Mouse (Mus musculus) neural tube, embryonic 13.5 days (tissue): ENCODE results near the gene Myof. TPM values are rescaled to one million over a fixed set of nuclear protein-coding genes. Genes with fewer than 3 reads are reported as not detected.

Experiments used
- ATAC-seq: fragments of 200-750 bp; cut with Nextera tagmentation; 2 replicates; pipeline ENCODE4 v1.8.0; 2017; ENCODE audit warnings: low read depth, mild to moderate bottlenecking, moderate TSS enrichment, moderate library complexity
- H3K27ac ChIP-seq: fragments of 300-500 bp; sonication (generic); replicated peaks from 2 replicates; pipeline ENCODE4 v1.5.1; 2015; ENCODE audit warnings: moderate library complexity, mild to moderate bottlenecking, inconsistent platforms
- H3K27me3 ChIP-seq: fragments of 300-500 bp; sonication (generic); 2 replicates; pipeline ENCODE4 v1.6.1; 2015; ENCODE audit warnings: mild to moderate bottlenecking, inconsistent platforms
- H3K36me3 ChIP-seq: fragments of 300-500 bp; sonication (generic); 2 replicates; pipeline ENCODE4 v1.6.1; 2015; ENCODE audit warnings: mild to moderate bottlenecking, inconsistent platforms
- H3K4me1 ChIP-seq: fragments of 300-500 bp; sonication (generic); replicated peaks from 2 replicates; pipeline ENCODE4 v1.6.1; 2015; ENCODE audit warnings: inconsistent platforms
- H3K4me2 ChIP-seq: fragments of 300-500 bp; sonication (generic); 2 replicates; pipeline ENCODE4 v1.6.1; 2015; ENCODE audit warnings: inconsistent platforms, mild to moderate bottlenecking, moderate library complexity
- H3K4me3 ChIP-seq: fragments of 300-500 bp; sonication (generic); 2 replicates; pipeline ENCODE4 v1.5.1; 2015; ENCODE audit warnings: mild to moderate bottlenecking, inconsistent platforms
- H3K9ac ChIP-seq: fragments of 300-500 bp; sonication (generic); 2 replicates; pipeline ENCODE4 v1.6.1; 2015; ENCODE audit warnings: moderate library complexity, mild to moderate bottlenecking, inconsistent platforms
- H3K9me3 ChIP-seq: fragments of 300-500 bp; sonication (generic); 2 replicates; pipeline ENCODE4 v1.6.1; 2016; ENCODE audit warnings: inconsistent platforms
- WGBS: fragments of 180-500 bp; shearing (Covaris S2); methylation state at CpG from one replicate; pipeline ENCODE4 v1.1.7; 2015; 5-methylcytosine and 5-hydroxymethylcytosine counted together
- polyA plus RNA-seq: library from polyadenylated mRNA; unstranded; fragments of >200 nt; fragmentation: Nextera tagmentation; extraction: Ambion mirVana; gene quantifications from 2 replicates; pipeline ENCODE4 v1.2.1, GENCODE M21; 2015

Myof gene
- polyA plus RNA-seq, 1 experiment from 2014 or later: 2.9 TPM

- no peak overlapping the region for H3K4me3 ChIP-seq
- ATAC-seq: no peak
- no peak overlapping the region for H3K27ac ChIP-seq
- no peaks in the 10 kb centered on the region for H3K36me3 ChIP-seq
- H3K9ac ChIP-seq: no peak overlapping the region
- H3K27me3 ChIP-seq: no peaks in the 10 kb centered on the region
- H3K4me2 ChIP-seq: no peak overlapping the region
- WGBS: 81% methylated on average over 7 of the region's 7 CpGs
- H3K9me3 ChIP-seq: no peaks in the 10 kb centered on the region
- no peaks in the 10 kb centered on the region for H3K4me1 ChIP-seq
Observed at GRCm38 (mm10) chr19:37957256-37957655, 86.1 kb downstream of the Myof start.

- no peaks in the 10 kb centered on the region for H3K27me3 ChIP-seq
- no peaks in the 10 kb centered on the region for H3K4me1 ChIP-seq
- 85% methylated on average over 3 of the region's 3 CpGs for WGBS
- no peak overlapping the region for H3K27ac ChIP-seq
- H3K4me2 ChIP-seq: no peak overlapping the region
- H3K4me3 ChIP-seq: no peak overlapping the region
- H3K36me3 ChIP-seq: no peaks in the 10 kb centered on the region
- no peak for ATAC-seq
- no peak overlapping the region for H3K9ac ChIP-seq
- no peaks in the 10 kb centered on the region for H3K9me3 ChIP-seq
Observed at GRCm38 (mm10) chr19:37956006-37956405, 87.4 kb downstream of the Myof start.

GRCm38 (mm10) chr19:37955425-37956001, 87.9 kb downstream of the Myof start:
- no peak overlapping the region for H3K4me2 ChIP-seq
- H3K27ac ChIP-seq: no peak overlapping the region
- H3K9me3 ChIP-seq: no peaks in the 10 kb centered on the region
- WGBS: 39% methylated on average over 7 of the region's 7 CpGs
- H3K27me3 ChIP-seq: no peaks in the 10 kb centered on the region
- 0 out of 2 replicates have a peak, but pooled peaks have one; percentile 71 for ATAC-seq
- no peaks in the 10 kb centered on the region for H3K36me3 ChIP-seq
- H3K4me3 ChIP-seq: no peak overlapping the region
- H3K4me1 ChIP-seq: no peaks in the 10 kb centered on the region
- no peak overlapping the region for H3K9ac ChIP-seq

GRCm38 (mm10) chr19:37954772-37955171, 88.6 kb downstream of the Myof start:
- Histone ChIP-seq H3K4me1 (no peaks in the 10 kb centered on the region), H3K4me3 (no peak overlapping the region), H3K27me3 (no peaks in the 10 kb centered on the region), H3K4me2 (no peak overlapping the region), H3K36me3 (no peaks in the 10 kb centered on the region), H3K9ac (no peak overlapping the region), H3K27ac (no peak overlapping the region), H3K9me3 (no peaks in the 10 kb centered on the region)
- ATAC-seq: no peak
- WGBS: 77% methylated on average over 5 of the region's 5 CpGs

GRCm38 (mm10) chr19:37954236-37954635, 89.1 kb downstream of the Myof start:
- H3K27ac ChIP-seq: no peak overlapping the region
- no peak overlapping the region for H3K9ac ChIP-seq
- H3K27me3 ChIP-seq: no peaks in the 10 kb centered on the region
- H3K4me3 ChIP-seq: no peak overlapping the region
- H3K9me3 ChIP-seq: no peaks in the 10 kb centered on the region
- H3K4me1 ChIP-seq: no peaks in the 10 kb centered on the region
- no peaks in the 10 kb centered on the region for H3K36me3 ChIP-seq
- 87% methylated on average over 8 of the region's 8 CpGs for WGBS
- H3K4me2 ChIP-seq: no peak overlapping the region
- ATAC-seq: no peak

- Histone ChIP-seq H3K27me3 (no peaks in the 10 kb centered on the region), H3K4me3 (no peak overlapping the region), H3K27ac (no peak overlapping the region), H3K4me2 (no peak overlapping the region), H3K9ac (no peak overlapping the region), H3K36me3 (no peaks in the 10 kb centered on the region), H3K4me1 (no peaks in the 10 kb centered on the region), H3K9me3 (no peaks in the 10 kb centered on the region)
- 30% methylated on average over 4 of the region's 4 CpGs for WGBS
- ATAC-seq: no peak
Observed at GRCm38 (mm10) chr19:37946696-37947095, 96.7 kb downstream of the Myof start.

GRCm38 (mm10) chr19:37946053-37946452, 97.3 kb downstream of the Myof start:
- H3K4me1 ChIP-seq: no peaks in the 10 kb centered on the region
- no peak overlapping the region for H3K9ac ChIP-seq
- H3K36me3 ChIP-seq: no peaks in the 10 kb centered on the region
- no peaks in the 10 kb centered on the region for H3K27me3 ChIP-seq
- no peak for ATAC-seq
- H3K4me2 ChIP-seq: no peak overlapping the region
- no peaks in the 10 kb centered on the region for H3K9me3 ChIP-seq
- no peak overlapping the region for H3K27ac ChIP-seq
- H3K4me3 ChIP-seq: no peak overlapping the region
- WGBS: 81% methylated on average over 8 of the region's 8 CpGs

GRCm38 (mm10) chr19:37939203-37939602, 104.2 kb downstream of the Myof start:
- ATAC-seq: no peak
- no peaks in the 10 kb centered on the region for H3K27me3 ChIP-seq
- no peak overlapping the region for H3K4me2 ChIP-seq
- WGBS: 84% methylated on average over 10 of the region's 10 CpGs
- H3K36me3 ChIP-seq: no peaks in the 10 kb centered on the region
- no peaks in the 10 kb centered on the region for H3K4me1 ChIP-seq
- no peak overlapping the region for H3K27ac ChIP-seq
- no peaks in the 10 kb centered on the region for H3K9me3 ChIP-seq
- no peak overlapping the region for H3K4me3 ChIP-seq
- no peak overlapping the region for H3K9ac ChIP-seq

GRCm38 (mm10) chr19:37937092-37937491, 106.3 kb downstream of the Myof start:
- H3K36me3 ChIP-seq: no peaks in the 10 kb centered on the region
- H3K4me1 ChIP-seq: no peaks in the 10 kb centered on the region
- H3K27ac ChIP-seq: no peak overlapping the region
- H3K4me2 ChIP-seq: no peak overlapping the region
- no peaks in the 10 kb centered on the region for H3K27me3 ChIP-seq
- no peaks in the 10 kb centered on the region for H3K9me3 ChIP-seq
- H3K4me3 ChIP-seq: no peak overlapping the region
- ATAC-seq: no peak
- no peak overlapping the region for H3K9ac ChIP-seq

- Histone ChIP-seq H3K4me2 (no peak overlapping the region), H3K27ac (no peak overlapping the region), H3K9me3 (no peaks in the 10 kb centered on the region), H3K4me1 (no peaks in the 10 kb centered on the region), H3K9ac (no peak overlapping the region), H3K27me3 (no peaks in the 10 kb centered on the region), H3K4me3 (no peak overlapping the region), H3K36me3 (no peaks in the 10 kb centered on the region)
- ATAC-seq: no peak
- WGBS: 95% methylated on average over 6 of the region's 6 CpGs
Observed at GRCm38 (mm10) chr19:37934640-37935039, 108.7 kb downstream of the Myof start.

GRCm38 (mm10) chr19:37932198-37932597, 111.2 kb downstream of the Myof start:
- Histone ChIP-seq H3K4me2 (no peak overlapping the region), H3K9ac (no peak overlapping the region), H3K27me3 (no peaks in the 10 kb centered on the region), H3K4me3 (no peak overlapping the region), H3K4me1 (no peaks in the 10 kb centered on the region), H3K27ac (no peak overlapping the region), H3K36me3 (no peaks in the 10 kb centered on the region), H3K9me3 (no peaks in the 10 kb centered on the region)
- 91% methylated on average over 2 of the region's 2 CpGs for WGBS
- no peak for ATAC-seq

- H3K36me3 ChIP-seq: no peaks in the 10 kb centered on the region
- WGBS: 86% methylated on average over 7 of the region's 7 CpGs
- no peaks in the 10 kb centered on the region for H3K27me3 ChIP-seq
- H3K27ac ChIP-seq: no peak overlapping the region
- ATAC-seq: no peak
- H3K4me1 ChIP-seq: no peaks in the 10 kb centered on the region
- no peak overlapping the region for H3K4me3 ChIP-seq
- no peak overlapping the region for H3K9ac ChIP-seq
- H3K4me2 ChIP-seq: no peak overlapping the region
- H3K9me3 ChIP-seq: no peaks in the 10 kb centered on the region
Observed at GRCm38 (mm10) chr19:37927911-37928310, 115.5 kb downstream of the Myof start.

GRCm38 (mm10) chr19:37925323-37925722, 118.1 kb downstream of the Myof start:
- Histone ChIP-seq H3K9ac (no peak overlapping the region), H3K36me3 (no peaks in the 10 kb centered on the region), H3K4me1 (no peaks in the 10 kb centered on the region), H3K9me3 (no peaks in the 10 kb centered on the region), H3K27ac (no peak overlapping the region), H3K27me3 (no peaks in the 10 kb centered on the region), H3K4me3 (no peak overlapping the region), H3K4me2 (no peak overlapping the region)
- no peak for ATAC-seq
- 87% methylated on average over 3 of the region's 3 CpGs for WGBS
